Mouse (Mus musculus) frontal cortex, postnatal 25 days (tissue): ENCODE measurements around the gene Nif3l1.

Source experiments
- DNase-seq, 2 experiments: peaks; one replicate each; pipeline ENCODE4 v3.0.0; 2022; ENCODE audit warnings: low spot score in 2 of 2

The Nif3l1 gene

GRCm38 (mm10) chr1:58445143-58445722, at the start of gene Nif3l1, which contains the start of gene Ppil3:
Nif3l1 (plus strand) TSS chr1:58445151.
Ppil3 (minus strand) TSS chr1:58445486.
- DNase-seq: peak; percentile 76 to 84

GRCm38 (mm10) chr1:58395341-58395740, 49.6 kb upstream of the Nif3l1 start:
- DNase-seq: no peak

GRCm38 (mm10) chr1:58396179-58396578, 48.8 kb upstream of the Nif3l1 start:
- no peak for DNase-seq

- no peak for DNase-seq
Observed at GRCm38 (mm10) chr1:58397731-58398130, 47.2 kb upstream of the Nif3l1 start.

DNA sequence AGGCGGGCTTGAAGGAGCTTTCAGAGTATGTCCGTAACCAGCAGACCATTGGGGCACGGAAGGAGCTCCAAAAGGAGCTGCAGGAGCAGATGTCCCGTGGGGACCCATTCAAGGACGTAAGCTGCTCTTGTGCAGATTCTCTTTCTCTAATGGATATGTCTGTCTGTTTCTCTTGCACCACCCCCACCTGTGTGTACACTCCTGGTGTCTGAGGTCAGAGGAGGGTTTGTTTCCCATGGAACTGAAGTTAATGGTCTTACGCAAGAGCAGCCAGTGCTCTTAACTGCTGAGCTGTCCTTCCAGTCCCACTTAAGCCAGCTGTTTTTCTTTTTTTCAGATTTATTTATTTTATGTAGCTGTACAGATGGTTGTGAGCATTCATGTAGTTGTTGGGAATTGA, 43.6 kb upstream of the Nif3l1 start:
- no peak for DNase-seq

DNA sequence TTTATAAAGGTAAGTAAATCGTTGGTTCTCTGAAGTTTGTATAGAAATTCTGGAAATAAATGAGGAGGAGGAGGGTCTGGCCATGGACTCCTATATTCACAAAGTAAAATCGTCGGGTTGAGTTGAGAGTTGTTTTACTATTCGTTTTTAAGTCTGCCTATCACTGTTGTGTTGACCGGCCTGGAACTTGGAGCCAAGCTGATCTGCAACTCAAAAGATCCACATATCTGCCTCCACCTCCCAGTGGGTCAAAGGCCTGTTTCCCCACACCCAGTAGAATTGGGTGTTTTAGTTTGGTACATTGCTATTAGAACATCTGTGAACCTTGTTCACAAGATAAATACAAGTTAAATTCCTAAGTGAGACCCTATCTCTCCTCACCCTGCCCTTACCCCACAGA, 41.2 kb upstream of the Nif3l1 start:
- DNase-seq: no peak

DNA sequence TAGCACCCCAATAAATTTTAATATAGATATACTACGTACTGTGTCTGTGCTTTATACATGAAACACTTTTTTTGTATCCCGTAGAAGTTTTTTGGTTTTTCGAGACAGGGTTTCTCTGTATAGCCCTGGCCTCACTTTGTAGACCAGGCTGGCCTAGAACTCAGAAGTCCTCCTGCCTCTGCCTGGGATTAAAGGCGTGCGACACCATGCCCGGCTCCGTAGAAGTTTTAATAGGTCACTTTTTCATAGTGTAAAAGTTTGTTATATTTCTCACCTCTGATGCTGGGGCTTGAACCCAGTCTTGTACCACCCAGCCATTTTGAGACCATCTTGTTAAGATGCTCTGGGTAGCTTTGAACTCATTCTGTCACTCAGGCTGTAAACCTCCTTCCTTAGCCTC, 37.6 kb upstream of the Nif3l1 start:
- no peak for DNase-seq

- DNase-seq: no peak
Observed at GRCm38 (mm10) chr1:58408141-58408540, 36.8 kb upstream of the Nif3l1 start.

GRCm38 (mm10) chr1:58409553-58410197, 35.3 kb upstream of the Nif3l1 start:
- no peak for DNase-seq

- DNase-seq: no peak
Observed at GRCm38 (mm10) chr1:58410198-58410588, 34.8 kb upstream of the Nif3l1 start.

- no peak for DNase-seq
Observed at GRCm38 (mm10) chr1:58410776-58411175, 34.2 kb upstream of the Nif3l1 start.

DNA sequence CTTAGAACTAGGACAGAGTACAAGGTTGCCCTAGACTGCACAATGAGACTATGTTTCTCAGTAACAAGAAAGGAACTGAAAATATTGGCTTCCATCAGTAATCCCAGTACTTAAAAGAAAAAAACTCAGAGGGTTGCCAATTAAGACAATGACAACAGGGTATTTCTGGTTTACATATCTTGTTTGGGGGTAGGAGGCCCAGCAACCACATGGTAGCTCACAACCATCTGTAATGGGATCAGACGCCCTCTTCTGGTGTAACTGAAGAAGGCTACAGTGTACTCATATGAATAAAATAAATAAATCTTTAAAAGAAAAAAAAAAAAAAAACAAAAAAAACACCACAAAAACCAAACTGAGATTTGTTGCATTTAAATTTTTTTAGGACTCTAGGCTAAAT, 29.5 kb upstream of the Nif3l1 start:
- DNase-seq: no peak

DNA sequence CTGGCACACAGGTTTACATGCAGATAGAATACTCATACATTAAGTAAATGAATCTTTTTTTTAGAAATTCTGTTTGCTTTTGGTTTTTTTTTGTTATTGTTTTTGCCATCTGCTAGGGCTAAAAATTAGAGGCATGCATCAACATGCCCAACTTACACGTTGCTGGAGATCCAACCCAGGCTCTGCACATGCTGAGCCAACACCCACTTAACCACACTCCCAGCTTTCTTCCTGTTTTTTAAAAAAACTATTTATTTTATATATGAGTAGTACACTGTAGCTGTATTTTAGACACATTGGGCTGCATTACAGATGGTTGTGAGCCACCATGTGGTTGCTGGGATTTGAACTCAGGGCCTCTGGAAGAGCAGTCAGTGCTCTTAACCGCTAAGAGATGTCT, 28.9 kb upstream of the Nif3l1 start:
- no peak for DNase-seq

DNA sequence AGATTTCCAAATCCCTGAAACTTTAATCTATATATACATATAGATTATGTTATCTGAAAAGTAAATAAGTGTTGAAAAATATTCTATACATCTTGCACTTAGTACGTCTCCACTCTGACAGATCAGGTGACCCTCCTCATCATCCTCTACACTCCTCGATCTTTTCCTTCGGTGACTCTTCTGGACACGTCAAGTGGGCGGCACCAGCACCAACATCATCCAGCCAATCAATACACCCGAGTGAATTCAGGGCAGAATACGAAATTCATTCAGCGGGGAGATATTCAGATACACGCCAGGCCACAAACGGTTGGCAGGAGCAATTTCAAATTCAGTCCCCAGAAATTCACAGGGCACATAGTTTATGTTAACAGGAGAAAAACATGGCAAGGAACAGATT, 24.9 kb upstream of the Nif3l1 start:
- DNase-seq: no peak

GRCm38 (mm10) chr1:58420961-58421360, 24.0 kb upstream of the Nif3l1 start:
- no peak for DNase-seq

DNA sequence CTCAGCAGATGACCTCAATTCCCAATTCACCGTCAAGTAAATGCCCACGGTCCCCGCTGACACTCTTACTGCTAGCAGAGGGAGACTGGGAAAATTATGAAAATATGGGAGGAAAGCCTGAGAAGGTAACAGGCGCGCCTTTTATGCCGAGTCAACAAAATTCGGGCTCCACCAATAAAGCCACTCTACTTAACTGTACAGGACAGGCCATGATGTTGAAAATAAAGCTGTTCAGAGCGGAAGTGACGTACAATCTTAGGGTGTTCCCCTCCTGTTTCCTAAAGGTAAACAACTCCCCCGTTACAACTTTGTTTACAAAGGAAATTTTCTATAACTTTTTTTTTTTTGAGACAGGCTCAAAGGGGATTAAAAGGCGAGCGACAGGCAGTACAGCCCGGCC, 22.1 kb upstream of the Nif3l1 start:
- DNase-seq: no peak

DNA sequence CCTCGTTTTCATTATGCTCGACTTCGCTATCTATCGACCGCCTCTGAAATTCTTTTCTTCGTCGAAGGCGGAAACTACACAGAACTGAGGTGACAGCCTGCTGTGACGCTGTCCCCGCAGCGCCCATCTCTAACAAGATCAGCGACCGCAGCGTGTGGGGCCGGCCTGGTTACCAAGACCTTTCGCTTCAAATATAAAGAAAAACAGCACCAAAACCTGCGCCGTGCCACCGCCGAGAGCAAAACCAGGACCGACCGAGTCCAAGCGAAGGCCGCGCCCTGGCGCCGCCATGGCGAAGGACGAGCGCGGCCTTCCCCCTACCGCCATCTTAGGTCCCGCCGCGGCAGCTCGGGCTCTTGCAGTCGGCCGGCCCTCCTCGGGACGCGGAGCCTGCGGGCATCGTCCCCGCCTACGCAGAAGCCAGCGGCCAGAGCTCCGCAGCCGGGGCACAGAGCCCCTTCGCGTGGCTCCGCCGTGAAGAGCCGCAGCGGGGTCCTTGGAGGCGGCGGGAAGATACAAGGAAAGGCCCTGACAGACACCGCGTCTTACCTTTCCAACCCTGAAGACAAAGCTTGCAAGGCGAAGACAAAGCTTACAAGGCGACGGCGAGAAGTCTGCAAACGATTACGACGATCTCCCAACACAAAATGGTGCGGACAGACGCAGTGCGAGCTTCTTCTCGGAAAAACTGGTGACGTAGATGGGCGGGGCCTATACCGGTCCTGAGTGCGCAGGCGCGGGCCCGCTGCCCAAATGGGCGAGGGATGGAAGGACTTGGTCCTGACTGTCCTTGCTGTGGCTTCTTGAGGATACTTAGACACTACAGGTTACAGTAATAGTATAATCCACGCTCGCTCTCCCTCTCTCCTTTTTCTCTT, 21.3 kb upstream of the Nif3l1 start, which contains the start of gene Clk1:
Gene Clk1, minus strand, starts transcription at position 696 of the 878 bp plus-strand sequence.
- DNase-seq: peak; percentile 93 to 95

GRCm38 (mm10) chr1:58424551-58424950, 20.4 kb upstream of the Nif3l1 start:
- DNase-seq: no peak

GRCm38 (mm10) chr1:58444691-58445090, 260 bp upstream of the Nif3l1 start:
- DNase-seq: no peak

- no peak for DNase-seq
Observed at GRCm38 (mm10) chr1:58445861-58446260, 910 bp downstream of the Nif3l1 start.

DNA sequence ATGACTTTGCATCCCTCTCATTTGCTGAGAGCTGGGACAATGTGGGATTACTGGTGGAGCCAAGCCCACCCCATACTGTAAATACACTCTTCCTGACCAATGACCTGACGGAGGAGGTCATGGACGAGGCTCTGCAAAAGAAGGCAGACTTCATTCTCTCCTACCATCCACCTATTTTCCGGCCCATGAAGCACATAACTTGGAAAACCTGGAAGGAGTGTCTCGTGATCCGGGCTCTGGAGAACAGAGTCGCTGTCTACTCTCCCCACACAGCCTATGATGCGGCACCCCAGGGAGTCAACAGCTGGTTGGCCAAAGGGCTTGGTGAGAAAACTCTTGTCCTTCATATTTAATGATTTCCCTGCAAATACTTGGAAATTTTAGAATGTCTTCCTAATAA, 2.8 kb downstream of the Nif3l1 start:
- DNase-seq: no peak

DNA sequence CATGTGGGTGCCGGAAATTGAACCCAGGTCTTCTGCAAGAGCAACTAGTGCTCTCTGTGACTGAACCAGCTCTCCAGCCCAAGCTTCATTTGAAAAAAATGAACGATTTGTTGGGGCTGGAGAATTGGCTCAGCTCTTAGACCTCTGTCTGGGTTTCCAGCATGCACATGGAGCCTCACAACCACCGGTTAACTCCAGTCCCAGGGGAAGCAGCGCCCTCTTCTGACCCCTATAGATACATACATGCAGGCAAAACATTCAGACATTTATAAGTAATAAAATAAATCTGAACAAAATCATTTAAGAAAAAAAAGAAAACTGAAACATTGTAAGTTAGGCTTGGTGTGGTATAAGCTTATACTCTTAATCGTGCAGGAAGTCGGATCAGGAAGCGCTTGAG, 3.4 kb downstream of the Nif3l1 start:
- no peak for DNase-seq

DNA sequence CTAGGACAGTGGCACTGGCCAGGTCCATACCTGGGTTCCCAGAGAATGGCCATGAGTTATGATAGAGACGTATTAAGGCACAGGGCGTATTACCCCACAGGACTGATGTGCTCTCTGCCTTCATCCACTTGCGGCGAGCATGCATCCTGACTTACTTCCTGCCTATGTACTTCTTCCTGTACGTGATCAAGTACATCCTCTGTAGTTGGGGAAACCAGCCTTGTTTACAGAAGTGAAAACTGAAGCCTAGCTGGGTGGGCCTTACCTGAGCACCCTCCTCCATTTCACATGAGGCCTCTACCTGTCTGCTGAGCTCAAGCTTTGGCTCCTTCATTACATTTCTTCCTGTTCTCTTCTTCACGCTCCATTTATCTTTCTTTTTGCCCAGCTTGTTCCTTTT, 9.4 kb downstream of the Nif3l1 start:
- no peak for DNase-seq
